Mouse (Mus musculus): ENCODE measurements around the gene Fbxw18. TPM values are rescaled to one million over a fixed set of nuclear protein-coding genes. Genes with fewer than 3 reads are reported as not detected.
A peak's percentile ranks its signal among the peaks of the same experiment; 100 is the strongest.
"Not testable (repeated sequence)": the region's sequence is repeated elsewhere in the genome, so short reads cannot be mapped to it uniquely, and the experiment has no call there.

The Fbxw18 gene
- not detected in 2 replicates for polyA plus RNA-seq (2011; ENCODE audit: insufficient read depth, insufficient read length, low read depth, missing spikeins)

- H3K27ac ChIP-seq (ENCODE audit: insufficient read depth, low read length); H3K4me3 ChIP-seq (ENCODE audit: low read depth, low read length); H3K4me1 ChIP-seq (ENCODE audit: control insufficient read depth, insufficient read depth, low read length); H3K9me3 ChIP-seq (replicated peaks; ENCODE audit: control insufficient read depth, insufficient read depth, low read length, poor library complexity, severe bottlenecking); H3K36me3 ChIP-seq (ENCODE audit: control insufficient read depth, insufficient read depth, low read length, poor library complexity, severe bottlenecking); H3K27me3 ChIP-seq (ENCODE audit: control insufficient read depth, insufficient read depth, low read length, poor library complexity, severe bottlenecking); H3K9ac ChIP-seq (ENCODE audit: low read depth, poor library complexity, severe bottlenecking): not testable (repeated sequence)
These were observed at the start of gene Fbxw18 for GRCm38 (mm10) chr9:109702600-109702999. Gene Fbxw18 (minus strand): TSS chr9:109702700.

- not testable (repeated sequence) for H3K9ac ChIP-seq (ENCODE audit: low read depth, poor library complexity, severe bottlenecking); H3K36me3 ChIP-seq (ENCODE audit: control insufficient read depth, insufficient read depth, low read length, poor library complexity, severe bottlenecking); H3K9me3 ChIP-seq (replicated peaks; ENCODE audit: control insufficient read depth, insufficient read depth, low read length, poor library complexity, severe bottlenecking)
These were observed 43.5 kb upstream of the Fbxw18 start, which contains the start of gene Fbxw26 for GRCm38 (mm10) chr9:109745989-109746388. Gene Fbxw26 (minus strand): TSS chr9:109746089.

GRCm38 (mm10) chr9:109685299-109685698, 17.2 kb downstream of the Fbxw18 start:
- Histone ChIP-seq H3K36me3 (ENCODE audit: control insufficient read depth, insufficient read depth, low read length, poor library complexity, severe bottlenecking) (no peaks in the 10 kb centered on the region), H3K9ac (ENCODE audit: low read depth, poor library complexity, severe bottlenecking) (no peak overlapping the region), H3K27me3 (ENCODE audit: control insufficient read depth, insufficient read depth, low read length, poor library complexity, severe bottlenecking) (no peaks in the 10 kb centered on the region), H3K4me1 (ENCODE audit: control insufficient read depth, insufficient read depth, low read length) (no peaks in the 10 kb centered on the region), H3K4me3 (ENCODE audit: low read depth, low read length) (no peak overlapping the region), H3K9me3 (replicated peaks; ENCODE audit: control insufficient read depth, insufficient read depth, low read length, poor library complexity, severe bottlenecking) (no peaks in the 10 kb centered on the region), H3K27ac (ENCODE audit: insufficient read depth, low read length) (no peak overlapping the region)
- TF ChIP-seq POLR2A (IDR thresholded peaks at IDR 0.05; ENCODE audit: insufficient read depth, low read length): no peak
- no peak for TF ChIP-seq EP300 (IDR thresholded peaks at IDR 0.05; ENCODE audit: insufficient read depth, low read depth, low read length)
- peak; percentile 63 for TF ChIP-seq CTCF (IDR thresholded peaks at IDR 0.05; ENCODE audit: low read depth, low read length)

More at GRCm38 (mm10) chr9:109745989-109746388, 43.5 kb upstream of the Fbxw18 start, which contains the start of gene Fbxw26:
- not testable (repeated sequence) for H3K27me3 ChIP-seq (ENCODE audit: control insufficient read depth, insufficient read depth, low read length, poor library complexity, severe bottlenecking); H3K4me1 ChIP-seq (ENCODE audit: control insufficient read depth, insufficient read depth, low read length); H3K4me3 ChIP-seq (ENCODE audit: low read depth, low read length); H3K27ac ChIP-seq (ENCODE audit: insufficient read depth, low read length)

- not testable (repeated sequence) for H3K4me3 ChIP-seq (ENCODE audit: low read depth, low read length); H3K4me1 ChIP-seq (ENCODE audit: control insufficient read depth, insufficient read depth, low read length); H3K36me3 ChIP-seq (ENCODE audit: control insufficient read depth, insufficient read depth, low read length, poor library complexity, severe bottlenecking); H3K9ac ChIP-seq (ENCODE audit: low read depth, poor library complexity, severe bottlenecking); H3K9me3 ChIP-seq (replicated peaks; ENCODE audit: control insufficient read depth, insufficient read depth, low read length, poor library complexity, severe bottlenecking); H3K27ac ChIP-seq (ENCODE audit: insufficient read depth, low read length); H3K27me3 ChIP-seq (ENCODE audit: control insufficient read depth, insufficient read depth, low read length, poor library complexity, severe bottlenecking)
These were observed 37.9 kb downstream of the Fbxw18 start, which contains the start of gene Fbxw25 for GRCm38 (mm10) chr9:109664552-109664951. Gene Fbxw25 (minus strand): TSS chr9:109664652.

Other genes with a start within 250 kb of the Fbxw18 start
- 0.55 and 1.2 TPM in 2 replicates for gene Fbxw19, start 206.8 kb downstream of the Fbxw18 start, polyA plus RNA-seq (2011; ENCODE audit: insufficient read depth, insufficient read length, low read depth, missing spikeins)
- not detected in 2 replicates for gene Fbxw15, start 134.4 kb downstream of the Fbxw18 start, polyA plus RNA-seq (2011; ENCODE audit: insufficient read depth, insufficient read length, low read depth, missing spikeins)
- gene Fbxw24, start 76.6 kb downstream of the Fbxw18 start, polyA plus RNA-seq (2011; ENCODE audit: insufficient read depth, insufficient read length, low read depth, missing spikeins): not detected in 2 replicates
- not detected in 2 replicates for gene Fbxw25, start 38.0 kb downstream of the Fbxw18 start, polyA plus RNA-seq (2011; ENCODE audit: insufficient read depth, insufficient read length, low read depth, missing spikeins)
- not detected in 2 replicates for gene Fbxw26, start 43.4 kb upstream of the Fbxw18 start, polyA plus RNA-seq (2011; ENCODE audit: insufficient read depth, insufficient read length, low read depth, missing spikeins)
- gene Fbxw27, start 88.0 kb upstream of the Fbxw18 start, polyA plus RNA-seq (2011; ENCODE audit: insufficient read depth, insufficient read length, low read depth, missing spikeins): not detected in 2 replicates
- not detected in 2 replicates for gene Spink8, start 109.6 kb upstream of the Fbxw18 start, polyA plus RNA-seq (2011; ENCODE audit: insufficient read depth, insufficient read length, low read depth, missing spikeins)
- 41.2 and 44.7 TPM in 2 replicates for gene Nme6, start 130.0 kb upstream of the Fbxw18 start, polyA plus RNA-seq (2011; ENCODE audit: insufficient read depth, insufficient read length, low read depth, missing spikeins)
- not detected in 2 replicates for gene Camp, start 146.9 kb upstream of the Fbxw18 start, polyA plus RNA-seq (2011; ENCODE audit: insufficient read depth, insufficient read length, low read depth, missing spikeins)
- gene Cdc25a, start 172.9 kb upstream of the Fbxw18 start, polyA plus RNA-seq (2011; ENCODE audit: insufficient read depth, insufficient read length, low read depth, missing spikeins): 74.3 and 75.6 TPM in 2 replicates
- 161 and 185 TPM in 2 replicates for gene Map4, start 228.8 kb upstream of the Fbxw18 start, polyA plus RNA-seq (2011; ENCODE audit: insufficient read depth, insufficient read length, low read depth, missing spikeins)